Mouse (Mus musculus) heart, postnatal 0 days (tissue): ENCODE measurements at regions not wholly inside any gene's neighbourhood (a gene's known extent, or its start where the extent isn't known, plus 50 kb on each side); places are given as distances from the start of the nearest gene placed in this dataset.

Experiments
- CTCF ChIP-seq: IDR thresholded peaks from 2 replicates; pipeline ENCODE4 v1.5.1; 2016; ENCODE audit warnings: antibody characterized with exemption, control low read depth, low read depth
- EP300 ChIP-seq: IDR thresholded peaks from 2 replicates; pipeline ENCODE4 v1.6.1; 2016; ENCODE audit warnings: antibody characterized with exemption, low read depth

GRCm38 (mm10) chr11:19714888-19715595 lies 209.1 kb upstream of the Spred2 start:
- no peak for TF ChIP-seq CTCF
- no peak for TF ChIP-seq EP300
